Mouse (Mus musculus) kidney, embryonic 16.5 days (tissue): ENCODE measurements at regions not wholly inside any gene's neighbourhood (a gene's known extent, or its start where the extent isn't known, plus 50 kb on each side); places are given as distances from the start of the nearest gene placed in this dataset.

ENCODE experiments used
- ATAC-seq: fragments of 200-750 bp; cut with Nextera tagmentation; 2 replicates; pipeline ENCODE4 v1.8.0; 2017; ENCODE audit warnings: moderate TSS enrichment; ENCODE audit not compliant: low FRiP score, low TSS enrichment
- H3K27ac ChIP-seq: fragments of 300-500 bp; sonication (generic); 2 replicates; pipeline ENCODE4 v1.5.1; 2014; ENCODE audit warnings: low read length
- H3K27me3 ChIP-seq: fragments of 300-500 bp; sonication (generic); 2 replicates; pipeline ENCODE4 v1.6.1; 2014; ENCODE audit warnings: low read length, control low read depth, mixed read lengths; ENCODE audit not compliant: insufficient read depth
- H3K36me3 ChIP-seq: fragments of 300-500 bp; sonication (generic); 2 replicates; pipeline ENCODE4 v1.6.1; 2014; ENCODE audit warnings: low read length, control low read depth, mixed read lengths; ENCODE audit not compliant: insufficient read depth
- H3K4me1 ChIP-seq: fragments of 300-500 bp; sonication (generic); 2 replicates; pipeline ENCODE4 v1.6.1; 2014; ENCODE audit warnings: low read length, control low read depth, mixed read lengths; ENCODE audit not compliant: insufficient read depth
- H3K4me2 ChIP-seq: fragments of 300-500 bp; sonication (generic); replicated peaks from 2 replicates; pipeline ENCODE4 v1.6.1; 2014; ENCODE audit warnings: low read depth, low read length
- H3K4me3 ChIP-seq: fragments of 300-500 bp; sonication (generic); 2 replicates; pipeline ENCODE4 v1.5.1; 2014; ENCODE audit warnings: mild to moderate bottlenecking, low read length
- H3K9ac ChIP-seq: fragments of 300-500 bp; sonication (generic); replicated peaks from 2 replicates; pipeline ENCODE4 v1.6.1; 2014; ENCODE audit warnings: low read length
- H3K9me3 ChIP-seq: fragments of 300-500 bp; sonication (generic); 2 replicates; pipeline ENCODE4 v1.6.1; 2016; ENCODE audit warnings: low read length, control low read depth
- WGBS: fragments of 180-500 bp; shearing (Covaris S2); extraction: QIAGEN DNeasy Blood & Tissue Kit; methylation state at CpG from one replicate; pipeline ENCODE4 v1.1.7; 2014; 5-methylcytosine and 5-hydroxymethylcytosine counted together

GRCm38 (mm10) chr1:63951663-63952062 is 170.4 kb downstream of the Klf7 start:
- WGBS, result 74% methylated on average over 7 of the region's 7 CpGs
- Histone ChIP-seq H3K27ac (no peak overlapping the region), H3K4me3 (no peak overlapping the region), H3K27me3 (no peaks in the 10 kb centered on the region), H3K4me1 (no peaks in the 10 kb centered on the region), H3K4me2 (no peak overlapping the region), H3K9me3 (no peaks in the 10 kb centered on the region), H3K9ac (no peak overlapping the region), H3K36me3 (no peaks in the 10 kb centered on the region)
- ATAC-seq, result no peak

GRCm38 (mm10) chr1:63947278-63947677 is 174.8 kb downstream of the Klf7 start:
- Histone ChIP-seq H3K4me3 (no peak overlapping the region), H3K36me3 (no peaks in the 10 kb centered on the region), H3K4me1 (no peaks in the 10 kb centered on the region), H3K27ac (no peak overlapping the region), H3K4me2 (no peak overlapping the region), H3K27me3 (no peaks in the 10 kb centered on the region), H3K9me3 (no peaks in the 10 kb centered on the region), H3K9ac (no peak overlapping the region)
- 81% methylated on average over 1 of the region's 1 CpGs for WGBS
- ATAC-seq, result no peak

GRCm38 (mm10) chr1:63946834-63947233 is 175.2 kb downstream of the Klf7 start:
- H3K27me3 ChIP-seq, result no peaks in the 10 kb centered on the region
- no peaks in the 10 kb centered on the region for H3K36me3 ChIP-seq
- no peak overlapping the region for H3K9ac ChIP-seq
- ATAC-seq, result no peak
- no peak overlapping the region for H3K4me2 ChIP-seq
- no peak overlapping the region for H3K4me3 ChIP-seq
- no peak overlapping the region for H3K27ac ChIP-seq
- no peaks in the 10 kb centered on the region for H3K9me3 ChIP-seq
- H3K4me1 ChIP-seq, result no peaks in the 10 kb centered on the region
- whole genome bisulfite sequencing, result 70% methylated on average over 5 of the region's 5 CpGs

GRCm38 (mm10) chr1:63944786-63945185 is 175.7 kb upstream of the 4933402D24Rik start:
- H3K4me1 ChIP-seq, result no peaks in the 10 kb centered on the region
- H3K9ac ChIP-seq, result no peak overlapping the region
- no peak overlapping the region for H3K27ac ChIP-seq
- 44% methylated on average over 3 of the region's 3 CpGs for WGBS
- no peak overlapping the region for H3K4me2 ChIP-seq
- H3K9me3 ChIP-seq, result no peaks in the 10 kb centered on the region
- H3K36me3 ChIP-seq, result no peaks in the 10 kb centered on the region
- no peak for ATAC-seq
- no peaks in the 10 kb centered on the region for H3K27me3 ChIP-seq
- no peak overlapping the region for H3K4me3 ChIP-seq

GRCm38 (mm10) chr1:63938416-63938815 is 169.3 kb upstream of the 4933402D24Rik start:
- Histone ChIP-seq H3K27me3 (peaks cover 4% of the 10 kb centered on the region; the same call in 1 of the 2 replicates), H3K9me3 (no peaks in the 10 kb centered on the region), H3K4me1 (no peaks in the 10 kb centered on the region), H3K4me3 (no peak overlapping the region), H3K4me2 (no peak overlapping the region), H3K36me3 (no peaks in the 10 kb centered on the region), H3K9ac (no peak overlapping the region), H3K27ac (no peak overlapping the region)
- 33% methylated on average over 4 of the region's 4 CpGs for WGBS
- no peak for ATAC-seq

GRCm38 (mm10) chr1:63937480-63937879 is 168.4 kb upstream of the 4933402D24Rik start:
- H3K4me2 ChIP-seq, result no peak overlapping the region
- 55% methylated on average over 3 of the region's 3 CpGs for WGBS
- H3K4me1 ChIP-seq, result no peaks in the 10 kb centered on the region
- H3K9me3 ChIP-seq, result no peaks in the 10 kb centered on the region
- no peaks in the 10 kb centered on the region for H3K36me3 ChIP-seq
- H3K9ac ChIP-seq, result no peak overlapping the region
- H3K27me3 ChIP-seq, result peaks cover 4% of the 10 kb centered on the region; the same call in 1 of the 2 replicates
- no peak overlapping the region for H3K4me3 ChIP-seq
- ATAC-seq, result no peak
- H3K27ac ChIP-seq, result no peak overlapping the region

- Histone ChIP-seq H3K4me1 (no peaks in the 10 kb centered on the region), H3K9me3 (no peaks in the 10 kb centered on the region), H3K9ac (no peak overlapping the region), H3K36me3 (no peaks in the 10 kb centered on the region), H3K27ac (no peak overlapping the region), H3K4me2 (no peak overlapping the region), H3K27me3 (peaks cover 4% of the 10 kb centered on the region; the same call in 1 of the 2 replicates), H3K4me3 (no peak overlapping the region)
- ATAC-seq, result no peak
- 91% methylated on average over 8 of the region's 8 CpGs for WGBS
Measured at GRCm38 (mm10) chr1:63934570-63935280, 165.7 kb upstream of the 4933402D24Rik start.

- no peaks in the 10 kb centered on the region for H3K36me3 ChIP-seq
- WGBS, result 42% methylated on average over 9 of the region's 9 CpGs
- ATAC-seq, result no peak
- no peak overlapping the region for H3K9ac ChIP-seq
- peaks cover 4% of the 10 kb centered on the region; the same call in 1 of the 2 replicates for H3K27me3 ChIP-seq
- H3K4me1 ChIP-seq, result no peaks in the 10 kb centered on the region
- no peaks in the 10 kb centered on the region for H3K9me3 ChIP-seq
- no peak overlapping the region for H3K4me2 ChIP-seq
- H3K27ac ChIP-seq, result no peak overlapping the region
- H3K4me3 ChIP-seq, result no peak overlapping the region
Measured at GRCm38 (mm10) chr1:63932484-63932883, 163.4 kb upstream of the 4933402D24Rik start.

- Histone ChIP-seq H3K4me1 (no peaks in the 10 kb centered on the region), H3K27ac (no peak overlapping the region), H3K4me3 (no peak overlapping the region), H3K36me3 (no peaks in the 10 kb centered on the region), H3K9ac (no peak overlapping the region), H3K4me2 (no peak overlapping the region), H3K9me3 (no peaks in the 10 kb centered on the region), H3K27me3 (peaks cover 3% of the 10 kb centered on the region; the same call in 1 of the 2 replicates)
- WGBS, result 83% methylated on average over 4 of the region's 4 CpGs
- no peak for ATAC-seq
Measured at GRCm38 (mm10) chr1:63929362-63930125, 160.5 kb upstream of the 4933402D24Rik start.

GRCm38 (mm10) chr1:63928850-63929249 is 159.8 kb upstream of the 4933402D24Rik start:
- ATAC-seq, result no peak

More at GRCm38 (mm10) chr1:63928850-63929249, 159.8 kb upstream of the 4933402D24Rik start:
- no peak overlapping the region for H3K9ac ChIP-seq
- H3K27me3 ChIP-seq, result no peaks in the 10 kb centered on the region
- no peaks in the 10 kb centered on the region for H3K36me3 ChIP-seq
- no peak overlapping the region for H3K4me2 ChIP-seq
- no peak overlapping the region for H3K27ac ChIP-seq
- H3K9me3 ChIP-seq, result no peaks in the 10 kb centered on the region
- 82% methylated on average over 5 of the region's 5 CpGs for WGBS
- H3K4me1 ChIP-seq, result no peaks in the 10 kb centered on the region
- no peak overlapping the region for H3K4me3 ChIP-seq
